Mouse (Mus musculus): ENCODE data around the gene Bahd1. TPM values are rescaled to one million over a fixed set of nuclear protein-coding genes. Genes with fewer than 3 reads are reported as not detected.

Bahd1 gene
- polyA plus RNA-seq, 1 experiment from 2014 or later = 1.3 TPM

DNA sequence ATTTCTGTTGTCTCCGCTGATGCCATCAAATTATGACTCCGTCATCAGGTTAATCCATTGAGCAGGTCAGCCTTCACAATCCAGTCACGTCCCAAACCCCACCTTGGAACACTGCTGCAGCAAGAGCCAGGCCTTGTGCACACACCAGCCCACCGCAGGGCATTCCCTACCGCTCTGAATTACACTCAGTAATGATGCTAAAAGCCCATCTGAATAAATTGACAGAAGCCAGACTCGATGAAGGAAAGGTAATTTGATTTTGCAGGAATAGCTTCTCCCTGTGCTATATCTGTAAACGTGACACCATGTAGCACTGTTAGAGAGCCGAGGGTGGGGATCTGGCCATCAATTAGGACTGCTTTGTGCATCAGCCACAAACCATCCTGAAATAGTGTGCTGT is 24.9 kb upstream of the Bahd1 start:
- DNase-seq (ENCODE audit: low spot score) = no peak
- Histone ChIP-seq H3K27me3 (ENCODE audit: control insufficient read depth, insufficient read depth, low read length) (no peaks in the 10 kb centered on the region), H3K36me3 (ENCODE audit: control insufficient read depth, insufficient read depth, low read length) (no peaks in the 10 kb centered on the region; the same call in 1 of the 2 replicates), H3K4me3 (ENCODE audit: low read depth, low read length) (no peak overlapping the region), H3K4me2 (ENCODE audit: low read depth, low read length, severe bottlenecking) (no peak overlapping the region), H3K9ac (ENCODE audit: low read length) (no peak overlapping the region), H3K4me1 (replicated peaks; ENCODE audit: control insufficient read depth, insufficient read depth, low read length) (no peaks in the 10 kb centered on the region), H3K27ac (ENCODE audit: low read depth, low read length) (no peak overlapping the region), H3K9me3 (ENCODE audit: control insufficient read depth, low read length) (no peaks in the 10 kb centered on the region)
- WGBS = 94% methylated on average over 8 of the region's 8 CpGs
- ATAC-seq (replicated peaks; ENCODE audit: low FRiP score) = no peak

- no peak for ATAC-seq (replicated peaks; ENCODE audit: low FRiP score)
- no peak overlapping the region for H3K4me2 ChIP-seq (ENCODE audit: low read depth, low read length, severe bottlenecking)
- H3K27ac ChIP-seq (ENCODE audit: low read depth, low read length) = no peak overlapping the region
- no peak for DNase-seq (ENCODE audit: low spot score)
- H3K4me3 ChIP-seq (ENCODE audit: low read depth, low read length) = no peak overlapping the region
- H3K4me1 ChIP-seq (replicated peaks; ENCODE audit: control insufficient read depth, insufficient read depth, low read length) = no peaks in the 10 kb centered on the region
- H3K27me3 ChIP-seq (ENCODE audit: control insufficient read depth, insufficient read depth, low read length) = no peaks in the 10 kb centered on the region
- 90% methylated on average over 9 of the region's 9 CpGs for WGBS
- no peaks in the 10 kb centered on the region for H3K9me3 ChIP-seq (ENCODE audit: control insufficient read depth, low read length)
- no peaks in the 10 kb centered on the region; the same call in 1 of the 2 replicates for H3K36me3 ChIP-seq (ENCODE audit: control insufficient read depth, insufficient read depth, low read length)
- H3K9ac ChIP-seq (ENCODE audit: low read length) = no peak overlapping the region
These were observed 23.7 kb upstream of the Bahd1 start for GRCm38 (mm10) chr2:118876453-118876852.

DNA sequence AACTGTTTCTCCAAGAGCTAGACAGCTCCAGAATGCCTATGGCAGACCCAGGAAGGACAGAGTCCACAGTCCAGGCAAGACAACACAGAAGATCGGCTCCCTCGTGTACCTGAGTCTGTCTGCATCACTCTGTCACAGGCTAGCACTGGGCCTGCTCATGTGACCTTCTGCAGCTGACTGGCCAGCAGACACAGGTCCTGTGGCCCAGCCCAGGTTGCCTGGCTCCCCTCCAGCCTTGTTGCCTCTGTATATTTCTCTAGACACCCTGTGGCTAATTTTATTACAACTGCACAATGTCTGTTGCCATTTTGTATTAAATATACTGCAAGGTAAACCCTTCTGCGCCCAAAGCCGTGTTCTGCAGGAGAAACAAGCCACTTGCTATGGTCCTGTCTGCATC is 19.2 kb upstream of the Bahd1 start:
- Histone ChIP-seq H3K4me3 (ENCODE audit: low read depth, low read length) (no peak overlapping the region), H3K4me1 (replicated peaks; ENCODE audit: control insufficient read depth, insufficient read depth, low read length) (no peaks in the 10 kb centered on the region), H3K4me2 (ENCODE audit: low read depth, low read length, severe bottlenecking) (no peak overlapping the region), H3K27ac (ENCODE audit: low read depth, low read length) (no peak overlapping the region), H3K36me3 (ENCODE audit: control insufficient read depth, insufficient read depth, low read length) (no peaks in the 10 kb centered on the region; the same call in 1 of the 2 replicates), H3K9me3 (ENCODE audit: control insufficient read depth, low read length) (no peaks in the 10 kb centered on the region), H3K27me3 (ENCODE audit: control insufficient read depth, insufficient read depth, low read length) (peaks cover 5% of the 10 kb centered on the region; the same call in 1 of the 2 replicates), H3K9ac (ENCODE audit: low read length) (no peak overlapping the region)
- DNase-seq (ENCODE audit: low spot score) = no peak
- ATAC-seq (replicated peaks; ENCODE audit: low FRiP score) = no peak
- 88% methylated on average over 4 of the region's 4 CpGs for WGBS

GRCm38 (mm10) chr2:118881956-118882355 is 18.2 kb upstream of the Bahd1 start:
- Histone ChIP-seq H3K27me3 (ENCODE audit: control insufficient read depth, insufficient read depth, low read length) (peaks cover 5% of the 10 kb centered on the region; the same call in 1 of the 2 replicates), H3K9ac (ENCODE audit: low read length) (no peak overlapping the region), H3K36me3 (ENCODE audit: control insufficient read depth, insufficient read depth, low read length) (no peaks in the 10 kb centered on the region; the same call in 1 of the 2 replicates), H3K4me2 (ENCODE audit: low read depth, low read length, severe bottlenecking) (no peak overlapping the region), H3K27ac (ENCODE audit: low read depth, low read length) (no peak overlapping the region), H3K9me3 (ENCODE audit: control insufficient read depth, low read length) (no peaks in the 10 kb centered on the region), H3K4me1 (replicated peaks; ENCODE audit: control insufficient read depth, insufficient read depth, low read length) (no peaks in the 10 kb centered on the region), H3K4me3 (ENCODE audit: low read depth, low read length) (no peak overlapping the region)
- ATAC-seq (replicated peaks; ENCODE audit: low FRiP score) = no peak
- DNase-seq (ENCODE audit: low spot score) = no peak
- WGBS = 88% methylated on average over 5 of the region's 5 CpGs

DNA sequence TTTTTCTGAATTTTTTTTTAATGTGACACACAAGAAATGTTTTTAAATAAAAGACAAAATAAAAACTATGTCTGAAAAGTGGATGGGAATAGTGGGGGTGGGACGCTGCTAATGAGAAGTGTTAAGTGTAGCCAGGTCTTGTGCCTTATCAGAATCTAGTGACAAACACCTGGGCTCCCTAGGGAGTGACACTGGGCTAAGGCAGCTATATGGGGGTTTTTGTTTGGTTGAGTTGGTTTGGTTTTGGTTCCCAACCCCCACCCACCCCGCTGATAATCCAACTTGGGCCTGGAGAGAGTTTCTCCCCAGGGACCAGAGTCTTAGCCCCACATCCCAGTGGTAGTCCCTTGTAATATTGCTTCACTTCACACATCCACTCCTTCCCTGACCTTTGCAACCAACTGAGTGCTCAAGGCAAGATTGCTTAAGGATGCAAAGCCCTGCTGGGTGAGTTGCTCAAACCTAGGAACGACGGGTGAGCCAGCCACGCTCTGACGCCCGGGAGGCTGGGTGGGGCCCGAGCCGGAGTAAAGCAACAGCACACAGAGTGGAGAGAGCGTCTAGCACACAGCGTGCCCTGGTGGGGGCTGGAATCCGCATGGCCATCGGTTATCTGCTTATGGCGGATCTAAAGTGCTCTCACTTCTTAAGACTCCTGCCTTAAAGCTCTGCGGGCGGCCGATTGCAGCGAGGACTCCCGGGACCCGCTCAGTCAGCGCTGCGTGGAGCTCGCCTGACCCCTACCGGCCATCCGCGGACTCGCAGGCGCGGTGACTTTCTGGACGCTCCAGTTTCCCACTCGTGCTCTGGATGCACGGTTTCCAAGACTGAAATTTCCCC is 17.1 kb upstream of the Bahd1 start:
- Histone ChIP-seq H3K36me3 (ENCODE audit: control insufficient read depth, insufficient read depth, low read length) (no peaks in the 10 kb centered on the region; the same call in 1 of the 2 replicates), H3K4me1 (replicated peaks; ENCODE audit: control insufficient read depth, insufficient read depth, low read length) (0 out of 2 replicates have a peak, but pooled peaks cover 2% of the 10 kb centered on the region), H3K27me3 (ENCODE audit: control insufficient read depth, insufficient read depth, low read length) (peaks cover 5% of the 10 kb centered on the region; the same call in 1 of the 2 replicates), H3K27ac (ENCODE audit: low read depth, low read length) (no peak overlapping the region), H3K9me3 (ENCODE audit: control insufficient read depth, low read length) (no peaks in the 10 kb centered on the region), H3K9ac (ENCODE audit: low read length) (peak overlapping the region; percentile 62), H3K4me3 (ENCODE audit: low read depth, low read length) (peak overlapping the region; percentile 26), H3K4me2 (ENCODE audit: low read depth, low read length, severe bottlenecking) (peak overlapping the region; percentile 73)
- 2% methylated on average over 32 of the region's 32 CpGs for WGBS
- DNase-seq (ENCODE audit: low spot score) = peak; percentile 92
- ATAC-seq (replicated peaks; ENCODE audit: low FRiP score) = peak; percentile 80

GRCm38 (mm10) chr2:118887440-118887839 is 12.7 kb upstream of the Bahd1 start:
- H3K27ac ChIP-seq (ENCODE audit: low read depth, low read length) = no peak overlapping the region
- ATAC-seq (replicated peaks; ENCODE audit: low FRiP score) (no peak), DNase-seq (ENCODE audit: low spot score) (no peak)
- H3K4me1 ChIP-seq (replicated peaks; ENCODE audit: control insufficient read depth, insufficient read depth, low read length) = 0 out of 2 replicates have a peak, but pooled peaks cover 2% of the 10 kb centered on the region
- no peak overlapping the region for H3K9ac ChIP-seq (ENCODE audit: low read length)
- 69% methylated on average over 13 of the region's 13 CpGs for WGBS
- no peak overlapping the region for H3K4me3 ChIP-seq (ENCODE audit: low read depth, low read length)
- H3K36me3 ChIP-seq (ENCODE audit: control insufficient read depth, insufficient read depth, low read length) = no peaks in the 10 kb centered on the region
- H3K27me3 ChIP-seq (ENCODE audit: control insufficient read depth, insufficient read depth, low read length) = peaks cover 5% of the 10 kb centered on the region; the same call in 1 of the 2 replicates
- H3K9me3 ChIP-seq (ENCODE audit: control insufficient read depth, low read length) = no peaks in the 10 kb centered on the region
- H3K4me2 ChIP-seq (ENCODE audit: low read depth, low read length, severe bottlenecking) = no peak overlapping the region

DNA sequence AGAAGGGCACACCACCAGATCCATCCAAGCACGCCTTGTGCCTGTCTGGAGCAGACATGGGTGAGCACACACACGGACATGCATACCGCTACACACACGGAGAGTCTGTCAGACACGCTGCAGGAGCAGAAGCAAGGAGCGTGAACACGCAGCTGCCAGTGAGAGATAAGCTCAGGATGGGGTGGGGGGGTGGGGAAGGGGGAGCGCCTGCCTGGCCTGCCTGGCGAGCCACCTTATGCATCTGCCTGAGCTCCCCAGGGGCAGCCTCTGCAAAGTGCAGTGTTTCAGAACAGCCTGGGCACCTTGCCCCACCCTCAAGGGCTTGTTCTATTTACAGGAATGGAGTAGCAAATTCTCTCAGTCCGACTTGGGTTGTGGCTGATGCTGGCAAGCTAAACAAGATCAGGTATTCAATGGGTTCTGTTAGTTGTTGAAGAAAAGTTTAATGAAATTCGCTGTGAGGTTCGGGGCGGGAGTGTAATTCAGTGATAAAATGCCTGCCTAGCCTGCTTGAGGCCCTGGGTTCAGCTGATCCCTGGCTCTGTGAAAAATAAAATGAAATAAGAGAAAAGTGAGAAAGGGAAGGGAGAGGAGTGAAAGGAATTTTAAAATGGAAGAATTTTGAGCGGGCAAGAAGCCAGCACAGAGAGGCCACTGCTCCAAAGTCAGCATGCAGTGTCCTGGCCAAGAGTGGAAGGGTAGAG is 12.2 kb upstream of the Bahd1 start:
- peaks cover 5% of the 10 kb centered on the region; the same call in 1 of the 2 replicates for H3K27me3 ChIP-seq (ENCODE audit: control insufficient read depth, insufficient read depth, low read length)
- no peak overlapping the region for H3K9ac ChIP-seq (ENCODE audit: low read length)
- H3K4me3 ChIP-seq (ENCODE audit: low read depth, low read length) = no peak overlapping the region
- H3K4me2 ChIP-seq (ENCODE audit: low read depth, low read length, severe bottlenecking) = no peak overlapping the region
- H3K9me3 ChIP-seq (ENCODE audit: control insufficient read depth, low read length) = no peaks in the 10 kb centered on the region
- DNase-seq (ENCODE audit: low spot score) (no peak), ATAC-seq (replicated peaks; ENCODE audit: low FRiP score) (no peak)
- H3K4me1 ChIP-seq (replicated peaks; ENCODE audit: control insufficient read depth, insufficient read depth, low read length) = 0 out of 2 replicates have a peak, but pooled peaks cover 2% of the 10 kb centered on the region
- 36% methylated on average over 14 of the region's 14 CpGs for WGBS
- no peak overlapping the region for H3K27ac ChIP-seq (ENCODE audit: low read depth, low read length)
- no peaks in the 10 kb centered on the region for H3K36me3 ChIP-seq (ENCODE audit: control insufficient read depth, insufficient read depth, low read length)

GRCm38 (mm10) chr2:118891173-118891572 is 9.0 kb upstream of the Bahd1 start:
- H3K4me2 ChIP-seq (ENCODE audit: low read depth, low read length, severe bottlenecking) = no peak overlapping the region

More at GRCm38 (mm10) chr2:118891173-118891572, 9.0 kb upstream of the Bahd1 start:
- Histone ChIP-seq H3K4me3 (ENCODE audit: low read depth, low read length) (no peak overlapping the region), H3K27ac (ENCODE audit: low read depth, low read length) (no peak overlapping the region), H3K9ac (ENCODE audit: low read length) (no peak overlapping the region), H3K4me1 (replicated peaks; ENCODE audit: control insufficient read depth, insufficient read depth, low read length) (peaks cover 3% of the 10 kb centered on the region), H3K36me3 (ENCODE audit: control insufficient read depth, insufficient read depth, low read length) (no peaks in the 10 kb centered on the region), H3K9me3 (ENCODE audit: control insufficient read depth, low read length) (no peaks in the 10 kb centered on the region), H3K27me3 (ENCODE audit: control insufficient read depth, insufficient read depth, low read length) (peaks cover 15% of the 10 kb centered on the region)
- ATAC-seq (replicated peaks; ENCODE audit: low FRiP score) = no peak
- 92% methylated on average over 4 of the region's 4 CpGs for WGBS
- DNase-seq (ENCODE audit: low spot score) = no peak

All from forebrain, embryonic 11.5 days (tissue).